Mouse (Mus musculus): ENCODE results near the gene Dstn.

DNA sequence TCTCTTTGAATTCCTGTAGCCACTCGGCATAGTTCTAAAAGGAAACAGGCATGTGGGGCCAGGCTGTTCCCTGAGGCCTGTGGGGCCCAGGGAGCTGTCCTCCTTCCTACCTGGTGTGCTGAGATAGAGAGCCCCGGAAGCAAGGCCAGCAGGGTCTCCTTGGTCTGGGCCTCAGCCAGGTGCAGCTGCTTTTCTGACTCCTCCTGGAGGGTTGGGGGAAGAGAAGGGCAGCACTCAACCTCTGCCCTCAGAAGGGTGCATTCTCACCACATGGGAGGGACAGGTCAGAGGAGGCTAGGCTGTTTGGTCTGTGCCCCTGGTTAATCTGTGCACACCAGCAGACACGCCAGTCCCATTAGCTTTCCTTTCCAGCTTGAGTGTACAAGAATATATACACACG, 39.9 kb downstream of the Dstn start:
- TF ChIP-seq CTCF (IDR thresholded peaks at IDR 0.05; ENCODE audit: low read depth), result no peak
- no peak for TF ChIP-seq EP300 (IDR thresholded peaks at IDR 0.05; ENCODE audit: low read depth)
